Mouse (Mus musculus) kidney, embryonic 15.5 days (tissue): ENCODE data around the gene Hesx1. TPM values are rescaled to one million over a fixed set of nuclear protein-coding genes. Genes with fewer than 3 reads are reported as not detected.

Source experiments
- ATAC-seq: fragments of 200-750 bp; cut with Nextera tagmentation; replicated peaks from 2 replicates; pipeline ENCODE4 v1.8.0; 2017; ENCODE audit warnings: moderate TSS enrichment; ENCODE audit not compliant: low FRiP score
- H3K27ac ChIP-seq: fragments of 300-500 bp; sonication (generic); 2 replicates; pipeline ENCODE4 v1.5.1; 2015; ENCODE audit warnings: mild to moderate bottlenecking, inconsistent platforms
- H3K27me3 ChIP-seq: fragments of 300-500 bp; sonication (generic); 2 replicates; pipeline ENCODE4 v1.6.1; 2015; ENCODE audit warnings: inconsistent platforms
- H3K36me3 ChIP-seq: fragments of 300-500 bp; sonication (generic); 2 replicates; pipeline ENCODE4 v1.6.1; 2015; ENCODE audit warnings: inconsistent platforms
- H3K4me1 ChIP-seq: fragments of 300-500 bp; sonication (generic); 2 replicates; pipeline ENCODE4 v1.6.1; 2015; ENCODE audit warnings: inconsistent platforms
- H3K4me2 ChIP-seq: fragments of 300-500 bp; sonication (generic); 2 replicates; pipeline ENCODE4 v1.6.1; 2015; ENCODE audit warnings: moderate library complexity, mild to moderate bottlenecking, inconsistent platforms
- H3K4me3 ChIP-seq: fragments of 300-500 bp; sonication (generic); replicated peaks from 2 replicates; pipeline ENCODE4 v1.5.1; 2015; ENCODE audit warnings: mild to moderate bottlenecking, inconsistent platforms
- H3K9ac ChIP-seq: fragments of 300-500 bp; sonication (generic); 2 replicates; pipeline ENCODE4 v1.6.1; 2015; ENCODE audit warnings: mild to moderate bottlenecking, inconsistent platforms
- H3K9me3 ChIP-seq: fragments of 300-500 bp; sonication (generic); replicated peaks from 2 replicates; pipeline ENCODE4 v1.6.1; 2016; ENCODE audit warnings: inconsistent platforms
- WGBS: fragments of 180-500 bp; shearing (Covaris S2); methylation state at CpG from one replicate; pipeline ENCODE4 v1.1.7; 2015; ENCODE audit warnings: mixed read lengths; 5-methylcytosine and 5-hydroxymethylcytosine counted together
- polyA plus RNA-seq: library from polyadenylated mRNA; unstranded; fragments of >200 nt; fragmentation: Nextera tagmentation; extraction: Ambion mirVana; gene quantifications from 2 replicates; pipeline ENCODE4 v1.2.1, GENCODE M21; 2015

Hesx1 gene
- polyA plus RNA-seq, 1 experiment from 2014 or later, result 1.1 TPM

- 0 out of 2 replicates have a peak overlapping the region, but pooled peaks have one; percentile 13 for H3K4me3 ChIP-seq
- H3K4me2 ChIP-seq, result peak overlapping the region; percentile 44
- no peak overlapping the region; the same call in 1 of the 2 replicates for H3K9ac ChIP-seq
- peak; percentile 40 for ATAC-seq
- H3K4me1 ChIP-seq, result peaks cover 88% of the 10 kb centered on the region
- WGBS, result 4% methylated on average over 11 of the region's 11 CpGs
- H3K36me3 ChIP-seq, result no peaks in the 10 kb centered on the region
- peaks cover 3% of the 10 kb centered on the region; the same call in 1 of the 2 replicates for H3K27me3 ChIP-seq
- peak overlapping the region; percentile 80 for H3K27ac ChIP-seq
- no peaks in the 10 kb centered on the region for H3K9me3 ChIP-seq
Observed at GRCm38 (mm10) chr14:27044221-27044966, 50.2 kb downstream of the Hesx1 start.

GRCm38 (mm10) chr14:27044967-27045361 lies 50.7 kb downstream of the Hesx1 start:
- peak; percentile 71 for ATAC-seq
- Histone ChIP-seq H3K4me1 (peaks cover 91% of the 10 kb centered on the region), H3K4me2 (peak overlapping the region; percentile 44), H3K9ac (no peak overlapping the region; the same call in 1 of the 2 replicates), H3K27me3 (peaks cover 3% of the 10 kb centered on the region; the same call in 1 of the 2 replicates), H3K4me3 (0 out of 2 replicates have a peak overlapping the region, but pooled peaks have one; percentile 13), H3K27ac (peak overlapping the region; percentile 80), H3K9me3 (no peaks in the 10 kb centered on the region), H3K36me3 (no peaks in the 10 kb centered on the region)
- 12% methylated on average over 2 of the region's 2 CpGs for WGBS

GRCm38 (mm10) chr14:27048231-27048956 lies 54.2 kb downstream of the Hesx1 start:
- no peaks in the 10 kb centered on the region for H3K9me3 ChIP-seq
- H3K4me3 ChIP-seq, result no peak overlapping the region
- peak overlapping the region; percentile 88 for H3K27ac ChIP-seq
- no peak overlapping the region for H3K9ac ChIP-seq
- H3K4me2 ChIP-seq, result peak overlapping the region; percentile 24; the same call in 1 of the 2 replicates
- 31% methylated on average over 8 of the region's 8 CpGs for WGBS
- peaks cover 94% of the 10 kb centered on the region for H3K4me1 ChIP-seq
- no peaks in the 10 kb centered on the region for H3K27me3 ChIP-seq
- H3K36me3 ChIP-seq, result no peaks in the 10 kb centered on the region
- ATAC-seq, result 0 out of 2 replicates have a peak, but pooled peaks have one; percentile 17

GRCm38 (mm10) chr14:27050043-27050442 lies 55.8 kb downstream of the Hesx1 start:
- Histone ChIP-seq H3K9ac (no peak overlapping the region), H3K36me3 (no peaks in the 10 kb centered on the region), H3K4me2 (no peak overlapping the region), H3K9me3 (no peaks in the 10 kb centered on the region), H3K27me3 (no peaks in the 10 kb centered on the region), H3K4me1 (peaks cover 78% of the 10 kb centered on the region), H3K27ac (peak overlapping the region; percentile 66), H3K4me3 (no peak overlapping the region)
- 22% methylated on average over 9 of the region's 9 CpGs for WGBS
- no peak for ATAC-seq

- no peaks in the 10 kb centered on the region for H3K27me3 ChIP-seq
- H3K9ac ChIP-seq, result no peak overlapping the region
- no peaks in the 10 kb centered on the region for H3K36me3 ChIP-seq
- H3K4me1 ChIP-seq, result peaks cover 70% of the 10 kb centered on the region
- no peaks in the 10 kb centered on the region for H3K9me3 ChIP-seq
- 25% methylated on average over 18 of the region's 18 CpGs for WGBS
- no peak for ATAC-seq
- H3K4me3 ChIP-seq, result no peak overlapping the region
- peak overlapping the region; percentile 25 for H3K4me2 ChIP-seq
- H3K27ac ChIP-seq, result peak overlapping the region; percentile 66
Observed at GRCm38 (mm10) chr14:27050560-27051510, 56.6 kb downstream of the Hesx1 start.

- H3K4me1 ChIP-seq, result peaks cover 69% of the 10 kb centered on the region
- no peak for ATAC-seq
- H3K27me3 ChIP-seq, result no peaks in the 10 kb centered on the region
- WGBS, result 27% methylated on average over 5 of the region's 5 CpGs
- no peaks in the 10 kb centered on the region for H3K36me3 ChIP-seq
- H3K9me3 ChIP-seq, result no peaks in the 10 kb centered on the region
- no peak overlapping the region for H3K9ac ChIP-seq
- H3K27ac ChIP-seq, result peak overlapping the region; percentile 66
- H3K4me3 ChIP-seq, result no peak overlapping the region
- 0 out of 2 replicates have a peak overlapping the region, but pooled peaks have one; percentile 25 for H3K4me2 ChIP-seq
Observed at GRCm38 (mm10) chr14:27051511-27051895, 57.3 kb downstream of the Hesx1 start.

Other genes with a start within 250 kb of the Hesx1 start
- gene Asb14, start 99.9 kb upstream of the Hesx1 start, polyA plus RNA-seq, result 0.12 TPM in 1 of 2 replicates, not detected in the other
- gene Appl1, start 23.2 kb upstream of the Hesx1 start, polyA plus RNA-seq, result 39.2 and 41.8 TPM in 2 replicates
- 5.9 and 6.2 TPM in 2 replicates for gene Il17rd, start 44.5 kb downstream of the Hesx1 start, polyA plus RNA-seq
- 15.3 and 17.2 TPM in 2 replicates for gene Arhgef3, start 120.5 kb downstream of the Hesx1 start, polyA plus RNA-seq